Mouse (Mus musculus) granulocyte monocyte progenitor cell, adult 5-6 weeks (primary cell): ENCODE measurements around the gene Pla2r1. TPM values are rescaled to one million over a fixed set of nuclear protein-coding genes. Genes with fewer than 3 reads are reported as not detected.
A peak's percentile ranks its signal among the peaks of the same experiment; 100 is the strongest.

Source experiments
- ATAC-seq: replicated peaks from 2 replicates; pipeline ENCODE4 v1.8.0; 2016; ENCODE audit warnings: mild to moderate bottlenecking, moderate TSS enrichment, inconsistent platforms; ENCODE audit not compliant: poor library complexity, severe bottlenecking
- total RNA-seq, 2 experiments: library from RNA; stranded (forward) in 1 of 2; stranded (reverse) in 1 of 2; fragments of 200-712, 200-1000 nt in 1 of 2; fragments of >200 nt in 1 of 2; fragmentation: Nextera tagmentation in 1 of 2; gene quantifications; 2 replicates each; pipeline ENCODE4 v1.2.3; 2014 to 2017

The Pla2r1 gene
- total RNA-seq, 2 experiments from 2014 or later, result 3.5 TPM; not detected in 1

DNA sequence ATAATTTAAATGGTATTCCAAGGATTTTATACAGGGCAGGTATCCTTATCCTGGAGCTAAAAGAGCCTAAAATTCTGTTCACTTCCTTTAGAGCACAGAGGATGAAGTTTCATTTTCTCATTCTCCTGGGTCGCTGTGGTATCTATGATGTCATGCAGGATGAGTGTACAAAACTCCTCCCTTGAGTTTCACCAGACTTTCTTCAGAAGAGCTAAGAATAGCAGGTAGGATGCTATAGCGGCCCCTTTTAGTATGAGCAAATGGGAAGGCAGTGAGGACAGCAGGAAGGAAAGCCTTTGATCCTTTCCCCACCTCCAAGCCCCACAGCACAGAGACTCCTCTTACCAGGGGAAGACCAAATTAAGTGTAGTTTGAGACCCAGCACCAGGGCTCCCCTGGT, 48.4 kb downstream of the Pla2r1 start:
- peak; percentile 81 for ATAC-seq

DNA sequence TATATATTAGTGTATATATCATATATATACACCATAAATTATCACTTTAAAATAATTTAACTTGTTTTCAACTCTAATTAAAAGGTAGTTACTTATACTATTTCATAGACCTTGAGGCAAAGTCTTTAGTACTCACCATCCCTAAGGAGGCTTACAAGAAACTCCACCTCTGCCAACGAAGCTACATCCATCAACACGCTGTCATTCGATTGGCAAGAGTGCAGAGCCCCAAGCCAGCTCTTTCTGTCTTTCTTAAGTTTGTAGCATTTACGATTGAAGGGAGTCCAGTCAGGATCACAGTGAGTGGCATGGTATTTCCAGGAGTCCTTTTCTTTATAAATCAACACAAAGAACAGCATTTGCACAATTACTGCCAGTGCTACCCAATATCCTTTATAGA, 49.1 kb downstream of the Pla2r1 start:
- ATAC-seq, result no peak

DNA sequence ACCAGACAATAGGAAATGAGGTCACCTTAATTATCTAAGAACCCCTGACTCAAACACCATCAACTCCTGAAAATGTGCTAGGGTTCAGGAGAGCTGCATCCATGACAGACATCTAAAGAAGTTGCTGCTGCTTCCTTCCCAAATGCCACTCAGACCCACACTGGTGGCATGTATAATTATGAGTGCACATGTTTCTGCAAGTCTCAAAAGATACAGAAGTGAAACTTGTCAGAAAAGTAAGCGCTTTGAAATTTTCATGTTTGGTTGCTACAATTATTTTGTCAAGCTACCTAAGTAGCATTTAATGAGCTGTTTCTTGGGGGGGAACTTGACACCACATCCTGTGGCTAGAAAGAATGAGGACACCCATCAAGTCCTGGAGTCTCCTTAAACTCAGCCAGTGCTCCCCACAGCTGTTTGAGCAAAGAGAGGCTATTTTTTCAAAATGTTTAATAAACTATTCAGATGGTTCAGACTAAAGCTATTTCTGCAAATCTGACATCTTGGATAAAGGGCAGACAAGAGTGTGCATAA, 52.5 kb downstream of the Pla2r1 start:
- ATAC-seq, result peak; percentile 68

DNA sequence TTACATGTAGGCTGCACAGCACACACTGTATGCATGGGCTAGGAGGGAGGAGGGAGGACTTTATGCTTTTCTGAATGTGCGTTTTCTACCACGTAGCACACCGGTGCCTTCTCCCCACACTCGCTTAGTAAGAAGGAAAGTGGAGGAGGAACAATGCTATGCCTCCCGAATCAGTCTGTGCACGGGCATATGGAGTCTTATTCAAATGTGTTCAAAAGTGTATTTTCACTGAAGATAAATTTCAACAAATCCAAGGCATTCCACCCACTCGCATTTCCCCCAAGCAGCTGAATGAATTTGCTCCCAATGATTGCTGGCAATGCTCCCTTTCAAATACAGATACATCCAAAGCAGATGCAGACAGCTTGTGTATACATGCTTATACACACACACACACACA, 73.2 kb downstream of the Pla2r1 start:
- no peak for ATAC-seq

DNA sequence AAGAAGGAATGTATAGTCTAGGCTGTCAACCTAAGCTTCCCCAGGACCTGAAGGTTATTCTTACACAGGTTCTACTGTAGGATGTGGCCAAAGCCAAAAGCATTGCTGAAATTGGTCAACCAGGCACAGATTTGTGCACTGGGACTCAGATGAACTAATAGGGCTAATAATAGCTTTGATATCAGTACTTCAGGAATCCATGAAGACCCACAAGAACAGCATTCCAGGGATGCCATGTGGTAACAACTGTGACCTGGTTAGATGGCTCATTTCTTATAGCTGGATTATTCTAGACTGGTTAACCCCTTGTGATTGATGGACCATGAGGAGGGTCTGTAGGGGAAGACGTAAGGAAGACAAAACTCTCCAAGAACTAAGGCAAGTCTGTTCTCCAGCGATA, 74.3 kb downstream of the Pla2r1 start:
- ATAC-seq, result no peak

DNA sequence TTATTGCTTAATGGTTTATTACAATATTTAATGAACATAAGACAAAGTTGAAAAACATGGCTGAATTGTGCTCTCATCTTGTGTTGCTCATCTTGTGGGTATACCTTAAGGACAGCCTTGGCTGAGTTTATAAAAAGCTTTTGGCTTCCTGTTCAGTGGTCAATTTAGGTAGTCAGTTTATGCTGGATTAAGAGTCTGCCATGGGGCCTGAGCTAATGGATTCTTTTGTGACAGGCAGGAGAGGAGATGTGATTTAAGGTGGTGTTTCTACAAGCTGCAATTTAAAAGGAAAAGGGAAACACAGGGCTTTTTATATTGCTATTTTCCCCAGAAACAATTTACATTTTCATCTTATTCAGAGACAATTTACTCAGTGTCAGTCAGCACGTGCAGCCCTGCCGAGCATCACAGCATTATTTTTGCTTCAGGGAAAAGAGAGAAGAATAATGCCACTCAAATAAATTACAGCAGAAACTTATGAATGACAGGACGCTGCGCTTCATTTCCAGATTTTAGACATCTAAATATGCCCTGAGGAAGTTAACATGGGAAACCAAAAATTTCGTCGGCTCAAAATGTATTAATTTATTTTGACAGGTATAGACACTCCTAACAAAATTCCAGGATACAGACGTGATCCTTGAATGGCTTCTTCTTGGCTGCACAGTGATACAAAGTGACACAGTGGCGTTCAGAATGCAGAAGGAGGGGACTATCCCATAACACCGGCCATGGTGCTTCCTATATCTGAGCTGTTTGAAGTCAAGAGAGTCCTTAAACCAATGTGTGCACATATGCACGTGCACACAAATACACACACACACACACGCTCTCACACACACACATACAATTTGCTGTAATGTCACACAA, 84.0 kb downstream of the Pla2r1 start:
- ATAC-seq, result no peak

DNA sequence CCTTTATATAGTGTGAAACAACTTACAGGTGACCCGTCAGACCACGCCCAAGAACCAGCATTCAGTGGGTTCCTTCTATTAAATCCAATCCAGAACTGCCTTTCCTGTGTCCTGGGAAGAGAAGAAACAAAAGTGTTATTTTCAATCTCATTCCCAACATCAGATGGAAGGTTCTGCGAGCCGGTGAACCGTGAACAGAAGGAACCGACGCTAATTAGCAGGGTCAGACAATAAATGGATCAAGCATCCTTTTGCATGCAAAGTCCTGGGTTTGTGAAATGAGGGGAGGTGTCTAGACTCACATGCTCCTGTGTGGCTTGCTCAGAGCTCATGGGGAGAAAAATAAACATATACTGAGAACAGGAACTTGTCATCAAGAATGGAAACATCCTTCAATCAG, 100.7 kb downstream of the Pla2r1 start:
- ATAC-seq, result no peak

DNA sequence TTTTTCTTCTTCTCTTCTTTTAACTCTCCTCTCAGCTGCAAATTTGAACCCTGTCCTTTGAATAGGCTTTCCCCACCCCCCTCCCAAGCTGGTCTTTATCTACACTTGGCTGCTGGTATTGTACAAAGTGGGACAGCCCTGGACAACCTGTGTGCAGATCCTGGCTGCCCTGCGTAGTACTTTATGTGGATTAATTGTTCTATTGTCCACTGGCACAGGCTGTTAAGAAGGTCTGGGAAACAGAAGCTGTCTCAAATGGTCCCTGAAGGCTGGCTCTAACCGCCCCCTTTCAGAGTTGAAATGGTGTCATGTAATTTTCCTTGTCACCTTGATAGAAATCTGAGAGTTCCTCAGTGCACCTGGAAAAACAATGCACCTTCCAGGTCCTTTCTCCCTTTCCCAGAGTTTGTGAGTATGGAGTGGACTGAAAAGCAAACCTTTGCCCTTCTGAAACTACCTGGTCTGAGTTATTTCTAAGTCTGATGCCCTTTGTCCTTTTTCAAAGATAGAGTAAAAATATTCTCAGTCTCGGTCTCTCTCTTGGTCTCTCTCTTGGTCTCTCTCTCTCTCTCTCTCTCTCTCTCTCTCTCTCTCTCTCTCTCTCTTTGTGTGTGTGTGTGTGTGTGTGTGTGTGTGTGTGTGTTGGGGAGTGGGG, 101.9 kb downstream of the Pla2r1 start:
- no peak for ATAC-seq

DNA sequence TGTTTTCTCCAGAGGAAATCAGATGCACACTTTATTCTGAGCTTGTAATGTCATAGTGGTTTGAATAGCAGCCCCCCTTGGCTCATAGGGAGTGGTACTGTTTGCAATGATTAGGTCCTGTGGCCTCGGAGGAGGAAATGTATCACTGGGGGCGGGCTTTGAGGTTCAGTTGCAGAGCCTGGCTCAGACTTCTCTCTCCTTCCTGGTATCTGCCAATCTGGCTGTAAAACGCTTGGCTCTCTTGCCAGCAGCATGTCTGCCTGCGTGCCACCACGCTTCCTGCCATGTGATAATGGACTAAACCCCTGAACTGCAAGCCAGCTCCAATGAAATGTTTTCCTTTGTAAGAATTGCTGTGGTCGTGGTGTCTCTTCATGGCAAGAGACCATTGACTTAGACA, 103.4 kb downstream of the Pla2r1 start:
- peak; percentile 33; the same call in 1 of the 2 replicates for ATAC-seq

DNA sequence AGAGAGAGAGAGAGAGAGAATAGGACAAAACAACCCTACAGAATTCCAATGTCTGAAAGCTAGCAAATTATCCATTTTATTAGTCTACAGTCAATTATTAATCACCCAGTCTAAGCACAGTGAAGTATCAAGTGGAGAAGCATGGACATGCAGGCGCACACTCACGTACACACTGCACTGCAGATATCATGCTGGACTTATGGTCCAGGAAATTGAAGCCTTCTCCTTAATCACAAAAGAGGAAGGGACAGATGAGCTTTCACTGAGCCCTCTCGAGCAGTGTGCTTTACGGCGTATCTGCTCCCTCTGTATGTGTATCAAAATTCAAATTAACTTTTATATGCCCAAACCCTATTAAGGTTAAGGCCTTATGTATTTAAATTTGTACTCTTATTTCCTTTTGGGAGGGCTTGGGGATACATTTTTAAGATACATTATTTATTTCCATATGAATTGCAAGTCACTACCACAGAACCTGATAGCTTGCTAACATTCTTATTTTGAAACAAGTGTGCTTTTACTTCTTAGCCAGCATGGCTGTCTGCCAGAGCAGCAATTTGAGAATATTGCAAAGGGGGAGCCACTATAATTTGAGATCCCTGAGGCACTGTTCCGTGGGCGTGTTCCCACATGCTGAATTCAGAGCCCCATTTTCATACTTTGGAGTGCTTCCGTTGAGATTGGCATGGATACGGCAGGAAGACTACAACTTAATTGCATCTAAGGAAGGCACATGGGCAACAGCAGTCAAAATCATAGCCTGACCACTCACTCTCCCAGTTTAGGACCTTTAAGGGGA, 108.2 kb downstream of the Pla2r1 start:
- no peak for ATAC-seq

DNA sequence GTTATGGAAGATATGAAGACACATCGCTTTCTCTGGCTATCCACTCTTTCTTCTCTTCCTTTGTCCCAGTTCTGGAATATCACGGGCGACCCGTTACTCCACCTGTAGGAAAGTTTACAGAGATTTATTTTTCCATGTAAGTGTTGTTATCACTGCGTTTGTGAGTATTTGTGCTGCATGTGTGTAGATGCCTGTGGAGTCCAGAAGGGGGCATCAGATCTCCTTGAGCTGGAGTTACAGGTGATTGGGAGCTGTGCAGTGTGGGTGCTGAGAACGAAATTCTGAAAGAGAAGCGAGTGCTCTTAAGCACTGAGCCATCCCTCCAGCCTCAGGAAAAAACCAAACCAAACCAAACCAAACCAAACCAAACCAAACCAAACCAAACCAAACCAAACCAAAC, 109.8 kb downstream of the Pla2r1 start:
- ATAC-seq, result no peak

DNA sequence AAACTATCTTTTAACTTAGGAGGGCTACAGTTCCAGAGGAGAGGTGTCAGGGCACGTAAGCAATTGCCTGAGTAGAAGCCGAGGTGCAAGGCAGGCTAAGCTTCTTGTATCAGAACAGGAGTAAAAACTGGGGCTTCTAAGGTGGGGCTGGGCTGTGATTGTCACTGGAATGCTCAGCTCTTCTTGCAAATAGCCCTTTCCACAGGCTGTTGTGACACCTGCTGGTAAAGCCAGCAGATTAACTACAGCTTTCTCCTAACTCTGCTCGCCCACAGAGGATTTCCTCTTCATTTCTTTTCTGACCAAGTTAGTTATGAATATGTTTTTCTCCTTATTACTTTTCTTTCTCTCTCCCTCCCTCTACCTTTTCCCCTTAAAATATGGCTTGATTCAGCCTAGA, 111.2 kb downstream of the Pla2r1 start:
- ATAC-seq, result no peak

DNA sequence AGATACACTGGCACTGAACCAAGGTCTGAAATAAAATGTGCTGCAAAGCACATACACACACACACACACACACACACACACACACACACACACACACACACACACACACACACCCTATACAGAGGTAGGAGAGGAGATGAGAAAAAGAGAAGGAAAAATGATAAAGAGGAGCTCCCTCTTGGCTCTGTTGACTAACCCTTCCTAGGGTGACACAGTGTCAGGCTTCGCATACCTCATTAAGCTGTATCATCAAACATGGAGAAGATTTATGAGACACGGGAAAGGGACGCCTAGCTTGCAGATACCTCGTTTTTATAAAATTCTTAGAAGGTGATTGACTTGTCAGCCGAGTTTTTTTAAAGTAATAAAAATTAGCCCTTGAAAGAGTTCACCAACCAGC, 116.3 kb downstream of the Pla2r1 start:
- ATAC-seq, result no peak

DNA sequence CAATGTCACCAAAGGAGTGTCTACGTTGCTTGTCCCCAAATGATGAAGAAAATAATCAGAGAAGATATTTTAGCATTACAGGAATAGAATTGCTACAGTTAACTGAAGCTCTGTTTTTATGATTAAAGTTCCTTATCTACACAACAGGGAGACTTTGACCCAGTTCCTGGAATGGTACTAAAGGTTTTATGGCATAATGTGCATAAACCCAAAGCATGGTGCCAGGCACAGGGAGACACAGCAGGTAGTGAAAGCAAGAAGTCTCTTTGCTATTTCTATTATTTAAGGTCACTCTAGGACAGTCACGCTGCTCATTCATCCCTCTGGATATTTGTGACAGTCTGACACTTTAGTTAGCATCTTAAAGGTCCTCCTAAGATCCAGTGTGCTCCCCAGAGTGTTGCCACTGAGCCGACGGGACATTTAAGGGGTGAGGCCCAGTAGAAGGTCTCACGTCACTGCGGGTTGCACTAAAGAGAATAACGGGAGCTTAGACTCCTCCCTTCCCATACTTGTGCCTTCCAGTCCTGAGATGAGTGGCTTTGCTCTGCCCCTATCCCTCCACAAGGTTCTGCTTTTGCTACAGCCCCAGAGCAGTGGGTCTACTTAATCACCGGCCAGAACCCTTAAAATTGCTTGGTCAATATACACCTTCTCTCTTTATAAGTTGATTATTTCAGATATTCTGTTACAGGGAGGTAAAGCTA, 122.6 kb downstream of the Pla2r1 start:
- ATAC-seq, result no peak

DNA sequence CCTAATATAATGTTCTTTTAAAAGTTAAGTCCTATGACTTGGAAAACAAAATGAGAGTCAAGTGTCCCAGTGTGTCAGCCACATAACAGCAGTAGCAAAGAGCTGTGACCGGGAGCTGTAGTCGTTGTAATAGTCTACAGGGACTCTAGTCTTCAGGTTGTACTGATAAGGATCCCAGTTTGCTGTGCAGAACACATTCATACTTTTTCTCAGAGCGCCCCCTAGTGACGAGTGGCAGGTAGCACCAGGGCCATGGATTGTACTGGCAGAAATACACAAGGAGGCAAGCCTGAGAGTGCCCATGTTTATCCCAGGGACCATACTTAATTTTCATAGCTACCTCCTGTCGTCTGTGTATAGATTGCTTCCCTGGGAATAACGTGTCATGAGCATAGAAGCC, 135.0 kb downstream of the Pla2r1 start:
- ATAC-seq, result peak; percentile 94

DNA sequence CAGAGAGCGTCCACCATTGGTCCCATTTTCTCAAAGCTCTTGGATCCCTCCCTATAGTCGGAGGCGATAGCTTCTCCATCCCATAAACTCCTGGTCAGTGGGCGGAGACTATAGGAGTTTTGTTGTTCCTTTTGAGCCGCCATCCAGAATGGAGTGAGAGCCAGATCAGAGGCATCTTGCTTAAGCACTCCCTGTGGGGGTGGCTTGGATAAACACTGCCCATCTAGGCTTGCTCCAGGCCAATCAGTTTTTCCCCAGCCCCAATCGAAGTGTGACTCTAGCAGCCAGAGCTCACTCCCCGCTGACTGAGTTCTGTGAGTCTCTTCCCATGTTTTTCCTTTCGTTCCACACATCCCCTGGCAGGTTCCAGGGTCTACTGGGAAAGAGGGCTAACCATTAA, 138.8 kb downstream of the Pla2r1 start:
- ATAC-seq, result no peak

DNA sequence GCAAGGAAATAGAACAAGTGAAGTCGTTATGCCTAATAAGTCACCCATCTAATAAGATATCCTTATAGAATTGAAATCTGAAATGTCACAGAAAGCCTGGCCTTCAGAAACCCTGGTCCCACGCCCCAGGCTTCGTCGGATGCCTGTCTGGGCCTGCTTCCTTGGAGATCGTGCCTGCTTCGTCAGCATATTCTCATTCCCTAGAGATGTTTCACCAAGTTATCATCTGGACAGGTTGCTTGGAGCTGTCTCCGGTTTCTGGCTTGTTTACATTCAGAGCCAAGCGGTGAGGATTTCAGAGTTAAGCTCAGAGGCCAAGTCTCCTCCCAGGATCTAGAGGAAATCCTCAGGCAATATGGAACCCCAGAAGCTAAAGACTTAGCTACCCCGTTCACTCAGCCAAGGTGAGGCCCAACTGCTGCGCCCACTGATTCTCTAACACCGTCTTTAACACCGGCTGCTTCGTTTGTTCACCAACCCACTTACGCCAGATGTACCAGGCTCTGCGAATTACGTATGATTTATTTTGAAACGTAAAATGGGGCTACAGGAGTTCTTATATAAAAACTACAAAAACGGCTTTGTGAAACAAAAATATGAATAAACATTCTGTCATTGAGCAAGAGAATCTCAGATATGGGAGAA, 140.0 kb downstream of the Pla2r1 start:
- ATAC-seq, result no peak

DNA sequence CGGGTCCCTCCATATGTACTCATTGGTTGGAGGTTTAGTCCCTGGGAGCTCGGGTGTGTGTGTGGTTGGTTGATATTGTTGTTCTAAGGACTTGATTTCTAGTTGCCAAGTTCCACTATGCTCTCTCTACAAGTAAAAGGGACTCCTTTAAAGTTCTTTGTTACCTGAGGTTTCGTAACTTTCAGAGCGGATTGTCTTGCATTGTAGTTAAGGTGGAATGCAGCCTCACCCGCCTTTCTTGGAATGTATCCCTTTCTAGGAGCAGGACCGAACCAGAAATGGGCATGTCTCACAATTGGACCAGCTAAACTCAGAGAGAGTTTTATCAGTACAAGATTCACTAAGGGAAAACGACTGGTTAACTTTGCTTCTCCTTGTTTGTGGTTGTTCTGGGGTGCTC, 141.9 kb downstream of the Pla2r1 start:
- no peak for ATAC-seq

DNA sequence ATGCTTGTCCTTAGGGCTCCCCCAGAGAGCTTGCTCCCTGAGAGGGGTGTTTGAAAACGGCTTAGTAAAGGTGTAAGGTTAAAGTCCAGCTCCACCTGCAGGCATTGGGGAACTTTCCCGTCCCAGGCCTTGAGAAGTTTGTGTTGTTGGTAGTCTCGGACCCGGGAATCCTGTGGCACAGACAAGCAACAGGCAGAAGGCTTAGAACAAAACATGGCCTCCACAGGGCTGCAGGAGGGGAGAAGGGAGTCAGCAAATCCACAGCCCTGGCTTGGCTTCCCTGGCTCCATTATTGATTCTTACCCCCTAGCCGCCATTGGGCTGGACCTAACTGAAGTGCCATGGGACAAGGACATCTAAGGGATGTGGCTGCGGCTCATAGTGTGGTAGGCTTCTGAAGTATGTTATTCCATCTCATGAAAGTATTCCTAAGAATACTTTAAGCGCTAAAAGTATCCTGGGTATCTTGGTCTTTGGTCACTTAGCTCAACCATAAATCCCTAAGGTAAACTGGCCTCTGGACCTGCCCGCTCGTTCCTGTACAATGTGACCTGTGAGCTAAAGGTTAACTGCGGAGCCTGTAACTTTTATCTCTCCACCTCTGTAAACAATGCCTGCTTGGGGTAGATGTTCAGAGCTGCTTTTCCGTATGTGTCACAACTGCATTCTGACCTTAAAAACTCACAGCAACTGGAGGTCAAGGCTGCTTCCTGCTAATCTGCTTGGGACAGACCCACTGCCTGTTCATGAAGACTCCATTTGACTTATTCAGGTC, 142.9 kb downstream of the Pla2r1 start:
- no peak for ATAC-seq
